Mouse (Mus musculus) forebrain, embryonic 11.5 days (tissue): ENCODE data around the gene Src. TPM values are rescaled to one million over a fixed set of nuclear protein-coding genes. Genes with fewer than 3 reads are reported as not detected.

Source experiments
- ATAC-seq: fragments of 200-750 bp; cut with Nextera tagmentation; replicated peaks from 2 replicates; pipeline ENCODE4 v1.8.0; 2017; ENCODE audit warnings: moderate TSS enrichment; ENCODE audit not compliant: low FRiP score
- DNase-seq: peaks from one replicate; pipeline ENCODE4 v3.0.0-alpha.2; 2017; ENCODE audit warnings: low spot score
- H3K27ac ChIP-seq: fragments of 300-500 bp; sonication (generic); 2 replicates; pipeline ENCODE4 v1.5.1; 2014; ENCODE audit warnings: low read depth, low read length
- H3K27me3 ChIP-seq: fragments of 300-500 bp; sonication (generic); 2 replicates; pipeline ENCODE4 v1.6.1; 2014; ENCODE audit warnings: mild to moderate bottlenecking, low read length, mixed read lengths; ENCODE audit not compliant: control insufficient read depth, insufficient read depth
- H3K36me3 ChIP-seq: fragments of 300-500 bp; sonication (generic); 2 replicates; pipeline ENCODE4 v1.6.1; 2014; ENCODE audit warnings: mild to moderate bottlenecking, low read length, moderate library complexity, mixed read lengths; ENCODE audit not compliant: control insufficient read depth, insufficient read depth
- H3K4me1 ChIP-seq: fragments of 300-500 bp; sonication (generic); replicated peaks from 2 replicates; pipeline ENCODE4 v1.6.1; 2014; ENCODE audit warnings: low read length, mixed read lengths; ENCODE audit not compliant: control insufficient read depth, insufficient read depth
- H3K4me2 ChIP-seq: fragments of 300-500 bp; sonication (generic); 2 replicates; pipeline ENCODE4 v1.6.1; 2014; ENCODE audit warnings: low read depth, mild to moderate bottlenecking, low read length, moderate library complexity, mixed read lengths; ENCODE audit not compliant: severe bottlenecking
- H3K4me3 ChIP-seq: fragments of 300-500 bp; sonication (generic); 2 replicates; pipeline ENCODE4 v1.5.1; 2014; ENCODE audit warnings: low read depth, low read length
- H3K9ac ChIP-seq: fragments of 300-500 bp; sonication (generic); 2 replicates; pipeline ENCODE4 v1.6.1; 2014; ENCODE audit warnings: low read length
- H3K9me3 ChIP-seq: fragments of 300-500 bp; sonication (generic); 2 replicates; pipeline ENCODE4 v1.6.1; 2016; ENCODE audit warnings: low read length, mixed read lengths; ENCODE audit not compliant: control insufficient read depth
- whole genome bisulfite sequencing: fragments of 180-500 bp; shearing (Covaris S2); extraction: QIAGEN DNeasy Blood & Tissue Kit; methylation state at CpG from one replicate; pipeline ENCODE4 v1.1.7; 2014; 5-methylcytosine and 5-hydroxymethylcytosine counted together
- polyA plus RNA-seq: library from polyadenylated mRNA; unstranded; fragments of >200 nt; fragmentation: Nextera tagmentation; extraction: Ambion mirVana; gene quantifications from 2 replicates; pipeline ENCODE4 v1.2.1, GENCODE M21; 2014

The Src gene
- polyA plus RNA-seq, 1 experiment from 2014 or later, result 20.3 TPM

DNA sequence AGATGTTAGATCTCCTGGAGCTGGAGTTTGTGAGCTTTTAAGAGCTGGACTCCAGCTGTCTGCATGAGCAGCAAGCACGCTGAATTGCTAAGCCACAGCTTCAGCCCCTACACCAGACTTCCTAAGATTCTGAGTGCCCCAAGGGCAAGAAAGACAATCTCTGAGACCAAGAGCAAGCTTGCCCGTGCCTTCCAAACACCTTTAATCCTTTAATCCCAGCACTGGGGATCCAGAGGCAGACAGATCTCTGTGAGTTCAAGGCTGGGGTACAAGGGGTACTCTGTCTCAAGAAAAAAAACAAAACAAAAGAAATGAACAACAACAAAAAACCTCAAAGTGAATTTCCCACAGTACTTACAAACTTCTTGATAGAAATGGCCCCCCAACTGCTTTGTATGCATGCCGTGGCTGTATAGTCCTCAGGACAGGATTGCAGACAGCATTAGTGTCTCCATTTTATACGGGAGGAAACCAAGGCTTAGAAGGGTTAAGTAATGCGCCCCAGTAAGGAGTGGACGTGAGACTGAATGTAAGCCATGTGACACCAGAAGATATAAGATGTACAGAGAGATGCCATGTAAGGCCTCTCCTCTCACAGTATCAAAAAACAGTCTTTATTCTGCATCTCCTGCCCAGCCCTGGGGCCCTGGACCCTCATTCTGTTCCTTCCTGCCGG is 68.9 kb downstream of the Src start:
- H3K27me3 ChIP-seq, result no peaks in the 10 kb centered on the region
- 16% methylated on average over 7 of the region's 7 CpGs for WGBS
- ATAC-seq (peak; percentile 55), DNase-seq (no peak)
- peak overlapping the region; percentile 3; the same call in 1 of the 2 replicates for H3K4me2 ChIP-seq
- no peak overlapping the region for H3K4me3 ChIP-seq
- H3K9me3 ChIP-seq, result no peaks in the 10 kb centered on the region
- H3K27ac ChIP-seq, result peak overlapping the region; percentile 86
- peak overlapping the region; percentile 33 for H3K9ac ChIP-seq
- H3K4me1 ChIP-seq, result peaks cover 19% of the 10 kb centered on the region
- no peaks in the 10 kb centered on the region for H3K36me3 ChIP-seq

DNA sequence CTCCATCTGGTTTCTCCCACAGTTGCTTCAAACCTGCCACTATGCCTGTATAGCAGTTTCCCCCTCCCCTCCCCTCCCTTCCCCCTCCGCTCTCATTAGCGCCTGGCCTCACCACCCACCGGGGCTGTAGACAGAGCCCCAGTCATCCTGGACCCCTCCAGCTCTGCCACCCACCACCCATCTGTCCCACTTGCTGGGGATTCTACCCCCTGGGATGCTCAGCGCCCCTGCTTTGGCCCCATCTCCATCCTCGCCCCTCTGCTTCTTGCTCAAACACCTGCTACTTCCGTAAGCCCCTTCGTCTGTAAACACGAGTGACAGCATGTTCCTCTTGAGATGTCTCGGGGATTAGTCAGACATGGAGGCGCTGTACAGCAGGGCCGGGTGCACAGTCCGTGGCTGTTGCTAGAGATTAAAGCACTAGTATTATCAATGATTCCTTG is 69.5 kb downstream of the Src start:
- no peaks in the 10 kb centered on the region for H3K36me3 ChIP-seq
- H3K9ac ChIP-seq, result peak overlapping the region; percentile 23
- H3K4me3 ChIP-seq, result no peak overlapping the region
- no peaks in the 10 kb centered on the region for H3K27me3 ChIP-seq
- 14% methylated on average over 12 of the region's 12 CpGs for WGBS
- H3K4me2 ChIP-seq, result peak overlapping the region; percentile 3; the same call in 1 of the 2 replicates
- peak overlapping the region; percentile 86 for H3K27ac ChIP-seq
- DNase-seq (peak; percentile 70), ATAC-seq (peak; percentile 80)
- H3K4me1 ChIP-seq, result peaks cover 16% of the 10 kb centered on the region
- no peaks in the 10 kb centered on the region for H3K9me3 ChIP-seq

DNA sequence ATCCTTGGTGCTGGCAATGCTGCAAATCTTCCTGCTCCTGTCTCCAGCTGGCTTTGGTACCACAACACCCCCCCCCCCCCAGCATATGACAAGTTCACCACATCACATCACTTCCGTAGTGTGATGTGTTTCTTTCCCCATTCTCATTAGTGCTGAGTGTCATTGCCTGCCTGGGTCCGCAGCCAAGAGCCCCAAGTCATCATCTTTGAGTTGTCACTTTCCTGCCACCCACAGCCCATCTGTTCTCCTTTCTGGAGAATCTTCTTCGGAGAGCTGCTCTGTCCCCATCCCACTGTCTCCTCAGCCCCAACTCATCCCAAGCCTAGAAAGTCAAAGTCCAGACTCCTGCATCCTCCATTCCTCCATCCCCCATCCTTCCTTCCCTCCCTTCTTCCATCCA is 75.0 kb downstream of the Src start:
- H3K4me1 ChIP-seq, result peaks cover 11% of the 10 kb centered on the region
- H3K27ac ChIP-seq, result no peak overlapping the region
- no peak overlapping the region for H3K9ac ChIP-seq
- no peak overlapping the region for H3K4me2 ChIP-seq
- DNase-seq, result no peak
- H3K9me3 ChIP-seq, result no peaks in the 10 kb centered on the region
- no peaks in the 10 kb centered on the region for H3K36me3 ChIP-seq
- no peaks in the 10 kb centered on the region for H3K27me3 ChIP-seq
- H3K4me3 ChIP-seq, result no peak overlapping the region
- no peak for ATAC-seq
- WGBS, result 100% methylated on average over 3 of the region's 3 CpGs

- H3K4me3 ChIP-seq, result no peak overlapping the region
- H3K27ac ChIP-seq, result peak overlapping the region; percentile 78
- no peaks in the 10 kb centered on the region for H3K9me3 ChIP-seq
- no peak overlapping the region for H3K4me2 ChIP-seq
- no peaks in the 10 kb centered on the region for H3K36me3 ChIP-seq
- H3K9ac ChIP-seq, result peak overlapping the region; percentile 37
- ATAC-seq (peak; percentile 83), DNase-seq (peak; percentile 71)
- no peaks in the 10 kb centered on the region for H3K27me3 ChIP-seq
- peaks cover 15% of the 10 kb centered on the region for H3K4me1 ChIP-seq
- 14% methylated on average over 4 of the region's 4 CpGs for WGBS
These were observed 80.3 kb downstream of the Src start for GRCm38 (mm10) chr2:157498529-157498928.

DNA sequence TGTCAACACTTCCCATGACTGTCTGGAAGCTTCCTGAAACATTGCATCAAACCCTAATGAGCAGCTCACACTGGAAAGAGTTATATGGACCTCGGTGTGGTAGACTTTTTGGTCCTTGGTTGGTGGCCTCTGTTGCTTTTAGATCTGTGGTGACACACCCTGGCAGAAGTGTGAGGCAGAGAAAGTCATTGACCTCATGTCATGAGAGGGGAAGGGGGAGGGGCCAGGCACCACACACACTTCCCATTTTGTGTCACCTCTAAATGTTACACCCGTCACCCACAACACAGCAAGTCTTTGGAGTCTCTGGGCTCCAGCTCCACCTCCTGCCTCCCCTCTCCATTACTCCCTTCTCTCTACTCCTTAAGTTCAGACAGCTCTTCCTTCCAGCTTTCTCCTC is 82.1 kb downstream of the Src start:
- DNase-seq (no peak), ATAC-seq (no peak)
- Histone ChIP-seq H3K27ac (no peak overlapping the region), H3K4me3 (no peak overlapping the region), H3K4me2 (no peak overlapping the region), H3K9ac (no peak overlapping the region), H3K36me3 (no peaks in the 10 kb centered on the region), H3K4me1 (peaks cover 15% of the 10 kb centered on the region), H3K9me3 (no peaks in the 10 kb centered on the region), H3K27me3 (no peaks in the 10 kb centered on the region)
- WGBS, result 81% methylated on average over 2 of the region's 2 CpGs

DNA sequence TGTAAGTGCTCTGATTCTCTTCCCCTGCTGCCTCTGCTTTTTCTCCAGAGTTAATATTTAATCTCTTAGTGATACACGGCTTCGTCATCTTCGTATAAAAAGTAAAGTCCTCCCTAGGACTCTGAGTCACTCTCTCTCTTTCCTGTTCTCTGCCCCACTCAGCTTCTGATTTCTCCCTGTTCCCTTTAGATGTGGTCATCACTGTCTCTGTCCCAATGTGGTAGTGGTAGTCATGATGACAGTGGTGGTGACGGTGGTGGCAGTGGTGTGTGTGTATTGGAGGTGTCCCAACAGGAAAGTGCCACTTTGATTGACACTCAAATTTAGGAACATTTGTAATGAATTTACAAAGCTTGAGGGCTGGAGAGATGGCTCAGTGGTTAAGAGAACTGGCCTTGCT is 83.1 kb downstream of the Src start:
- Histone ChIP-seq H3K9ac (no peak overlapping the region), H3K4me3 (no peak overlapping the region)
- WGBS, result 94% methylated on average over 4 of the region's 4 CpGs

GRCm38 (mm10) chr2:157506779-157507178 is 88.5 kb downstream of the Src start:
- Histone ChIP-seq H3K4me2 (no peak overlapping the region), H3K4me3 (no peak overlapping the region), H3K36me3 (no peaks in the 10 kb centered on the region), H3K4me1 (peaks cover 16% of the 10 kb centered on the region; the same call in 1 of the 2 replicates), H3K9ac (no peak overlapping the region), H3K9me3 (no peaks in the 10 kb centered on the region), H3K27me3 (no peaks in the 10 kb centered on the region), H3K27ac (no peak overlapping the region)
- 37% methylated on average over 14 of the region's 14 CpGs for WGBS
- ATAC-seq (no peak), DNase-seq (no peak)

More for the DNA sequence above, 83.1 kb downstream of the Src start:
- no peak overlapping the region for H3K4me2 ChIP-seq
- no peak overlapping the region for H3K27ac ChIP-seq
- DNase-seq, result no peak
- ATAC-seq, result no peak
- H3K4me1 ChIP-seq, result peaks cover 15% of the 10 kb centered on the region
- H3K27me3 ChIP-seq, result no peaks in the 10 kb centered on the region
- H3K36me3 ChIP-seq, result no peaks in the 10 kb centered on the region
- H3K9me3 ChIP-seq, result no peaks in the 10 kb centered on the region

GRCm38 (mm10) chr2:157509182-157509581 is 90.9 kb downstream of the Src start:
- Histone ChIP-seq H3K9me3 (no peaks in the 10 kb centered on the region), H3K4me1 (peaks cover 27% of the 10 kb centered on the region), H3K4me2 (no peak overlapping the region), H3K4me3 (no peak overlapping the region), H3K36me3 (no peaks in the 10 kb centered on the region), H3K27ac (no peak overlapping the region), H3K9ac (no peak overlapping the region), H3K27me3 (0 out of 2 replicates have a peak, but pooled peaks cover 2% of the 10 kb centered on the region)
- no peak for ATAC-seq
- no peak for DNase-seq
- WGBS, result 75% methylated on average over 5 of the region's 5 CpGs

- Histone ChIP-seq H3K27ac (no peak overlapping the region), H3K4me1 (peaks cover 29% of the 10 kb centered on the region)
- WGBS, result 76% methylated on average over 4 of the region's 4 CpGs
These were observed 91.8 kb downstream of the Src start for GRCm38 (mm10) chr2:157510031-157510430.

More at GRCm38 (mm10) chr2:157510031-157510430, 91.8 kb downstream of the Src start:
- H3K4me3 ChIP-seq, result no peak overlapping the region
- ATAC-seq, result no peak
- no peak overlapping the region for H3K4me2 ChIP-seq
- H3K36me3 ChIP-seq, result no peaks in the 10 kb centered on the region
- H3K9ac ChIP-seq, result no peak overlapping the region
- H3K9me3 ChIP-seq, result no peaks in the 10 kb centered on the region
- DNase-seq, result no peak
- 0 out of 2 replicates have a peak, but pooled peaks cover 2% of the 10 kb centered on the region for H3K27me3 ChIP-seq
